Mouse (Mus musculus) cerebellum, adult 2 months (tissue): ENCODE results near the gene Pde7b.

Experiments
- CTCF ChIP-seq: fragments of 200-500 bp; IDR thresholded peaks from 2 replicates; pipeline ENCODE4 v1.5.1; 2011; ENCODE audit warnings: low read depth, mild to moderate bottlenecking, control low read depth, low read length, moderate library complexity, borderline replicate concordance; ENCODE audit not compliant: insufficient read depth
- POLR2A ChIP-seq: fragments of 200-500 bp; IDR thresholded peaks from 2 replicates; pipeline ENCODE4 v1.6.1; 2011; ENCODE audit warnings: low read length, control low read depth, borderline replicate concordance; ENCODE audit not compliant: insufficient read depth

- TF ChIP-seq POLR2A (no peak), CTCF (no peak)
These were observed 28.0 kb upstream of the Pde7b start for GRCm38 (mm10) chr10:20752883-20753282.
